Mouse (Mus musculus): ENCODE results near the gene Sdk1. TPM values are rescaled to one million over a fixed set of nuclear protein-coding genes. Genes with fewer than 3 reads are reported as not detected.
"Not testable (repeated sequence)": the region's sequence is repeated elsewhere in the genome, so short reads cannot be mapped to it uniquely, and the experiment has no call there.

The Sdk1 gene
- polyA plus RNA-seq, 1 experiment from 2014 or later: 1.3 TPM

- ATAC-seq (ENCODE audit: low FRiP score): no peak
- Histone ChIP-seq H3K9me3 (no peaks in the 10 kb centered on the region), H3K27me3 (no peaks in the 10 kb centered on the region), H3K4me3 (replicated peaks) (no peak overlapping the region), H3K9ac (no peak overlapping the region), H3K4me2 (no peak overlapping the region), H3K4me1 (peaks cover 17% of the 10 kb centered on the region; the same call in 1 of the 2 replicates), H3K36me3 (replicated peaks) (no peaks in the 10 kb centered on the region), H3K27ac (no peak overlapping the region)
- 52% methylated on average over 6 of the region's 6 CpGs for WGBS
Measured at GRCm38 (mm10) chr5:141617660-141618059, 376.4 kb downstream of the Sdk1 start.

- 86% methylated on average over 4 of the region's 4 CpGs for WGBS
- Histone ChIP-seq H3K4me3 (replicated peaks) (no peak overlapping the region), H3K36me3 (replicated peaks) (no peaks in the 10 kb centered on the region), H3K9ac (no peak overlapping the region), H3K27me3 (no peaks in the 10 kb centered on the region), H3K4me1 (no peaks in the 10 kb centered on the region), H3K27ac (no peak overlapping the region), H3K4me2 (no peak overlapping the region), H3K9me3 (no peaks in the 10 kb centered on the region)
- no peak for ATAC-seq (ENCODE audit: low FRiP score)
Measured at GRCm38 (mm10) chr5:141625401-141625800, 384.1 kb downstream of the Sdk1 start.

GRCm38 (mm10) chr5:141631641-141632040 is 390.4 kb downstream of the Sdk1 start:
- Histone ChIP-seq H3K9ac (no peak overlapping the region), H3K27me3 (no peaks in the 10 kb centered on the region), H3K27ac (no peak overlapping the region), H3K36me3 (replicated peaks) (no peaks in the 10 kb centered on the region), H3K9me3 (no peaks in the 10 kb centered on the region), H3K4me2 (no peak overlapping the region), H3K4me1 (no peaks in the 10 kb centered on the region), H3K4me3 (replicated peaks) (no peak overlapping the region)
- no peak for ATAC-seq (ENCODE audit: low FRiP score)
- 87% methylated on average over 5 of the region's 5 CpGs for WGBS

GRCm38 (mm10) chr5:141633271-141633670 is 392.0 kb downstream of the Sdk1 start:
- no peak overlapping the region for H3K27ac ChIP-seq
- ATAC-seq (ENCODE audit: low FRiP score): no peak
- no peak overlapping the region for H3K4me2 ChIP-seq
- H3K9me3 ChIP-seq: no peaks in the 10 kb centered on the region
- H3K4me3 ChIP-seq (replicated peaks): no peak overlapping the region
- WGBS: 75% methylated on average over 4 of the region's 4 CpGs
- no peaks in the 10 kb centered on the region for H3K27me3 ChIP-seq
- no peaks in the 10 kb centered on the region for H3K4me1 ChIP-seq
- no peaks in the 10 kb centered on the region for H3K36me3 ChIP-seq (replicated peaks)
- no peak overlapping the region for H3K9ac ChIP-seq

GRCm38 (mm10) chr5:141636406-141636805 is 395.1 kb downstream of the Sdk1 start:
- H3K36me3 ChIP-seq (replicated peaks): no peaks in the 10 kb centered on the region
- H3K4me2 ChIP-seq: no peak overlapping the region

GRCm38 (mm10) chr5:141637054-141637453 is 395.8 kb downstream of the Sdk1 start:
- H3K9me3 ChIP-seq; H3K27ac ChIP-seq; H3K4me3 ChIP-seq (replicated peaks); H3K4me1 ChIP-seq; H3K4me2 ChIP-seq; H3K27me3 ChIP-seq; ATAC-seq (ENCODE audit: low FRiP score); H3K9ac ChIP-seq; H3K36me3 ChIP-seq (replicated peaks): not testable (repeated sequence)
- WGBS: 77% methylated on average over 3 of the region's 3 CpGs

More at GRCm38 (mm10) chr5:141636406-141636805, 395.1 kb downstream of the Sdk1 start:
- Histone ChIP-seq H3K9me3 (no peaks in the 10 kb centered on the region), H3K9ac (no peak overlapping the region), H3K4me1 (no peaks in the 10 kb centered on the region), H3K27ac (no peak overlapping the region), H3K27me3 (no peaks in the 10 kb centered on the region), H3K4me3 (replicated peaks) (no peak overlapping the region)
- 93% methylated on average over 11 of the region's 11 CpGs for WGBS
- no peak for ATAC-seq (ENCODE audit: low FRiP score)

GRCm38 (mm10) chr5:141645671-141646070 is 404.4 kb downstream of the Sdk1 start:
- H3K4me3 ChIP-seq (replicated peaks): no peak overlapping the region
- ATAC-seq (ENCODE audit: low FRiP score): no peak
- 79% methylated on average over 5 of the region's 5 CpGs for WGBS

GRCm38 (mm10) chr5:141646621-141647020 is 405.3 kb downstream of the Sdk1 start:
- Histone ChIP-seq H3K4me2 (no peak overlapping the region), H3K4me3 (replicated peaks) (no peak overlapping the region), H3K36me3 (replicated peaks) (no peaks in the 10 kb centered on the region), H3K27me3 (no peaks in the 10 kb centered on the region), H3K9ac (no peak overlapping the region), H3K27ac (no peak overlapping the region), H3K9me3 (no peaks in the 10 kb centered on the region), H3K4me1 (no peaks in the 10 kb centered on the region)
- 76% methylated on average over 2 of the region's 2 CpGs for WGBS
- ATAC-seq (ENCODE audit: low FRiP score): no peak

More at GRCm38 (mm10) chr5:141645671-141646070, 404.4 kb downstream of the Sdk1 start:
- H3K9ac ChIP-seq: no peak overlapping the region
- no peak overlapping the region for H3K27ac ChIP-seq
- no peaks in the 10 kb centered on the region for H3K9me3 ChIP-seq
- H3K4me2 ChIP-seq: no peak overlapping the region
- no peaks in the 10 kb centered on the region for H3K4me1 ChIP-seq
- H3K36me3 ChIP-seq (replicated peaks): no peaks in the 10 kb centered on the region
- H3K27me3 ChIP-seq: no peaks in the 10 kb centered on the region

- H3K36me3 ChIP-seq (replicated peaks): no peaks in the 10 kb centered on the region
- H3K27me3 ChIP-seq: no peaks in the 10 kb centered on the region
- no peak overlapping the region for H3K9ac ChIP-seq
- H3K9me3 ChIP-seq: no peaks in the 10 kb centered on the region
- no peak for ATAC-seq (ENCODE audit: low FRiP score)
- H3K4me1 ChIP-seq: no peaks in the 10 kb centered on the region
- WGBS: 64% methylated on average over 6 of the region's 6 CpGs
- no peak overlapping the region for H3K4me2 ChIP-seq
- H3K4me3 ChIP-seq (replicated peaks): no peak overlapping the region
- H3K27ac ChIP-seq: no peak overlapping the region
Measured at GRCm38 (mm10) chr5:141649831-141650375, 408.6 kb downstream of the Sdk1 start.

GRCm38 (mm10) chr5:141651690-141652377 is 410.5 kb downstream of the Sdk1 start:
- no peaks in the 10 kb centered on the region for H3K36me3 ChIP-seq (replicated peaks)
- H3K4me3 ChIP-seq (replicated peaks): no peak overlapping the region
- WGBS: 90% methylated on average over 4 of the region's 4 CpGs
- H3K4me2 ChIP-seq: no peak overlapping the region
- no peaks in the 10 kb centered on the region for H3K27me3 ChIP-seq
- ATAC-seq (ENCODE audit: low FRiP score): no peak
- no peaks in the 10 kb centered on the region for H3K4me1 ChIP-seq
- H3K9ac ChIP-seq: no peak overlapping the region
- H3K27ac ChIP-seq: no peak overlapping the region
- H3K9me3 ChIP-seq: no peaks in the 10 kb centered on the region

- ATAC-seq (ENCODE audit: low FRiP score): no peak
- WGBS: 74% methylated on average over 1 of the region's 1 CpGs
Measured at GRCm38 (mm10) chr5:141676371-141676770, 435.1 kb downstream of the Sdk1 start.

GRCm38 (mm10) chr5:141677034-141677433 is 435.7 kb downstream of the Sdk1 start:
- WGBS: 96% methylated on average over 1 of the region's 1 CpGs

More at GRCm38 (mm10) chr5:141676371-141676770, 435.1 kb downstream of the Sdk1 start:
- Histone ChIP-seq H3K4me1 (no peaks in the 10 kb centered on the region), H3K9me3 (no peaks in the 10 kb centered on the region), H3K27ac (no peak overlapping the region), H3K36me3 (replicated peaks) (no peaks in the 10 kb centered on the region), H3K27me3 (0 out of 2 replicates have a peak, but pooled peaks cover 5% of the 10 kb centered on the region), H3K9ac (no peak overlapping the region), H3K4me3 (replicated peaks) (no peak overlapping the region), H3K4me2 (no peak overlapping the region)

GRCm38 (mm10) chr5:141677841-141678240 is 436.6 kb downstream of the Sdk1 start:
- H3K27me3 ChIP-seq: 0 out of 2 replicates have a peak, but pooled peaks cover 5% of the 10 kb centered on the region

More at GRCm38 (mm10) chr5:141677034-141677433, 435.7 kb downstream of the Sdk1 start:
- ATAC-seq (ENCODE audit: low FRiP score): no peak
- H3K27ac ChIP-seq: no peak overlapping the region
- no peaks in the 10 kb centered on the region for H3K4me1 ChIP-seq
- no peaks in the 10 kb centered on the region for H3K36me3 ChIP-seq (replicated peaks)
- no peaks in the 10 kb centered on the region for H3K9me3 ChIP-seq
- H3K4me3 ChIP-seq (replicated peaks): no peak overlapping the region
- H3K27me3 ChIP-seq: 0 out of 2 replicates have a peak, but pooled peaks cover 5% of the 10 kb centered on the region
- no peak overlapping the region for H3K4me2 ChIP-seq
- H3K9ac ChIP-seq: no peak overlapping the region

More at GRCm38 (mm10) chr5:141677841-141678240, 436.6 kb downstream of the Sdk1 start:
- no peak overlapping the region for H3K4me3 ChIP-seq (replicated peaks)
- H3K4me2 ChIP-seq: no peak overlapping the region
- no peak overlapping the region for H3K9ac ChIP-seq
- no peaks in the 10 kb centered on the region for H3K36me3 ChIP-seq (replicated peaks)
- WGBS: 89% methylated on average over 8 of the region's 8 CpGs
- no peak for ATAC-seq (ENCODE audit: low FRiP score)
- no peak overlapping the region for H3K27ac ChIP-seq
- H3K9me3 ChIP-seq: no peaks in the 10 kb centered on the region
- H3K4me1 ChIP-seq: no peaks in the 10 kb centered on the region

Data from forebrain, embryonic 12.5 days (tissue).